Mouse (Mus musculus) ES-Bruce4 (cell line): ENCODE data around the gene Htra3.

Experiments used
- CTCF ChIP-seq: IDR thresholded peaks from one replicate; pipeline ENCODE4 v1.8.1; 2011; ENCODE audit warnings: low read depth, low read length
- POLR2A ChIP-seq: IDR thresholded peaks from one replicate; pipeline ENCODE4 v1.8.1; 2011; ENCODE audit warnings: low read length; ENCODE audit not compliant: insufficient read depth

GRCm38 (mm10) chr5:35628685-35629084 lies 50.9 kb downstream of the Htra3 start:
- TF ChIP-seq POLR2A (no peak), CTCF (no peak)
